Mouse (Mus musculus) limb, embryonic 15.5 days (tissue): ENCODE measurements at regions not wholly inside any gene's neighbourhood (a gene's known extent, or its start where the extent isn't known, plus 50 kb on each side); places are given as distances from the start of the nearest gene placed in this dataset.

Source experiments
- ATAC-seq: fragments of 200-750 bp; cut with Nextera tagmentation; 2 replicates; pipeline ENCODE4 v1.8.0; 2017; ENCODE audit warnings: low read depth, moderate TSS enrichment; ENCODE audit not compliant: insufficient number of reproducible peaks, low FRiP score, low TSS enrichment
- H3K27ac ChIP-seq: fragments of 300-500 bp; sonication (generic); 2 replicates; pipeline ENCODE4 v1.5.1; 2015; ENCODE audit warnings: moderate library complexity, mild to moderate bottlenecking, inconsistent platforms
- H3K27me3 ChIP-seq: fragments of 300-500 bp; sonication (generic); 2 replicates; pipeline ENCODE4 v1.6.1; 2015; ENCODE audit warnings: inconsistent platforms
- H3K36me3 ChIP-seq: fragments of 300-500 bp; sonication (generic); 2 replicates; pipeline ENCODE4 v1.6.1; 2015; ENCODE audit warnings: inconsistent platforms
- H3K4me1 ChIP-seq: fragments of 300-500 bp; sonication (generic); 2 replicates; pipeline ENCODE4 v1.6.1; 2015; ENCODE audit warnings: inconsistent platforms
- H3K4me2 ChIP-seq: fragments of 300-500 bp; sonication (generic); 2 replicates; pipeline ENCODE4 v1.6.1; 2015; ENCODE audit warnings: mild to moderate bottlenecking, inconsistent platforms
- H3K4me3 ChIP-seq: fragments of 300-500 bp; sonication (generic); 2 replicates; pipeline ENCODE4 v1.5.1; 2015; ENCODE audit warnings: mild to moderate bottlenecking, inconsistent platforms
- H3K9ac ChIP-seq: fragments of 300-500 bp; sonication (generic); 2 replicates; pipeline ENCODE4 v1.6.1; 2015; ENCODE audit warnings: inconsistent platforms
- H3K9me3 ChIP-seq: fragments of 300-500 bp; sonication (generic); 2 replicates; pipeline ENCODE4 v1.6.1; 2016; ENCODE audit warnings: inconsistent platforms
- WGBS: fragments of 180-500 bp; shearing (Covaris S2); methylation state at CpG from one replicate; pipeline ENCODE4 v1.1.7; 2015; 5-methylcytosine and 5-hydroxymethylcytosine counted together

- 79% methylated on average over 9 of the region's 9 CpGs for WGBS
Measured at GRCm38 (mm10) chr13:44554686-44555463, 174.4 kb upstream of the Jarid2 start.

GRCm38 (mm10) chr13:44555979-44556378, 173.3 kb upstream of the Jarid2 start:
- Histone ChIP-seq H3K27ac (no peak overlapping the region), H3K4me3 (no peak overlapping the region), H3K36me3 (no peaks in the 10 kb centered on the region), H3K9me3 (no peaks in the 10 kb centered on the region), H3K27me3 (no peaks in the 10 kb centered on the region), H3K4me1 (peaks cover 3% of the 10 kb centered on the region; the same call in 1 of the 2 replicates), H3K9ac (no peak overlapping the region), H3K4me2 (no peak overlapping the region)
- 35% methylated on average over 6 of the region's 6 CpGs for WGBS
- no peak for ATAC-seq

More at GRCm38 (mm10) chr13:44554686-44555463, 174.4 kb upstream of the Jarid2 start:
- H3K27ac ChIP-seq, result no peak overlapping the region
- H3K36me3 ChIP-seq, result no peaks in the 10 kb centered on the region
- no peak for ATAC-seq
- H3K9me3 ChIP-seq, result no peaks in the 10 kb centered on the region
- H3K9ac ChIP-seq, result no peak overlapping the region
- peaks cover 3% of the 10 kb centered on the region; the same call in 1 of the 2 replicates for H3K4me1 ChIP-seq
- no peak overlapping the region for H3K4me3 ChIP-seq
- no peaks in the 10 kb centered on the region for H3K27me3 ChIP-seq
- no peak overlapping the region for H3K4me2 ChIP-seq

GRCm38 (mm10) chr13:44558051-44558450, 171.2 kb upstream of the Jarid2 start:
- 89% methylated on average over 12 of the region's 12 CpGs for WGBS
- Histone ChIP-seq H3K9me3 (no peaks in the 10 kb centered on the region), H3K9ac (no peak overlapping the region), H3K4me2 (no peak overlapping the region), H3K27me3 (no peaks in the 10 kb centered on the region), H3K27ac (no peak overlapping the region), H3K4me3 (no peak overlapping the region), H3K36me3 (no peaks in the 10 kb centered on the region), H3K4me1 (peaks cover 3% of the 10 kb centered on the region; the same call in 1 of the 2 replicates)
- no peak for ATAC-seq

GRCm38 (mm10) chr13:44558491-44559177, 170.6 kb upstream of the Jarid2 start:
- WGBS, result 86% methylated on average over 21 of the region's 21 CpGs
- H3K36me3 ChIP-seq, result no peaks in the 10 kb centered on the region
- H3K4me2 ChIP-seq, result no peak overlapping the region
- H3K27ac ChIP-seq, result no peak overlapping the region
- H3K27me3 ChIP-seq, result no peaks in the 10 kb centered on the region
- H3K9me3 ChIP-seq, result no peaks in the 10 kb centered on the region
- peaks cover 3% of the 10 kb centered on the region; the same call in 1 of the 2 replicates for H3K4me1 ChIP-seq
- H3K9ac ChIP-seq, result no peak overlapping the region
- ATAC-seq, result no peak
- H3K4me3 ChIP-seq, result no peak overlapping the region

GRCm38 (mm10) chr13:44559178-44559565, 170.1 kb upstream of the Jarid2 start:
- Histone ChIP-seq H3K9ac (no peak overlapping the region), H3K27ac (no peak overlapping the region), H3K4me2 (no peak overlapping the region), H3K4me1 (peaks cover 3% of the 10 kb centered on the region; the same call in 1 of the 2 replicates), H3K4me3 (no peak overlapping the region), H3K27me3 (no peaks in the 10 kb centered on the region), H3K9me3 (no peaks in the 10 kb centered on the region), H3K36me3 (no peaks in the 10 kb centered on the region)
- 87% methylated on average over 6 of the region's 6 CpGs for WGBS
- no peak for ATAC-seq

- Histone ChIP-seq H3K27ac (no peak overlapping the region), H3K4me3 (no peak overlapping the region), H3K36me3 (no peaks in the 10 kb centered on the region), H3K9ac (no peak overlapping the region), H3K4me1 (peaks cover 7% of the 10 kb centered on the region; the same call in 1 of the 2 replicates), H3K9me3 (no peaks in the 10 kb centered on the region), H3K4me2 (no peak overlapping the region), H3K27me3 (no peaks in the 10 kb centered on the region)
- no peak for ATAC-seq
- WGBS, result 35% methylated on average over 2 of the region's 2 CpGs
Measured at GRCm38 (mm10) chr13:44559706-44560105, 169.6 kb upstream of the Jarid2 start.

- H3K36me3 ChIP-seq, result no peaks in the 10 kb centered on the region
- H3K9me3 ChIP-seq, result no peaks in the 10 kb centered on the region
- H3K27ac ChIP-seq, result no peak overlapping the region
- H3K9ac ChIP-seq, result no peak overlapping the region
- no peaks in the 10 kb centered on the region for H3K27me3 ChIP-seq
- 42% methylated on average over 11 of the region's 11 CpGs for WGBS
- H3K4me1 ChIP-seq, result peaks cover 11% of the 10 kb centered on the region; the same call in 1 of the 2 replicates
- no peak overlapping the region for H3K4me3 ChIP-seq
- H3K4me2 ChIP-seq, result no peak overlapping the region
- no peak for ATAC-seq
Measured at GRCm38 (mm10) chr13:44564705-44565104, 164.6 kb upstream of the Jarid2 start.

GRCm38 (mm10) chr13:44567696-44568095, 161.6 kb upstream of the Jarid2 start:
- Histone ChIP-seq H3K4me2 (no peak overlapping the region), H3K9me3 (no peaks in the 10 kb centered on the region)

GRCm38 (mm10) chr13:44569241-44569778, 160.0 kb upstream of the Jarid2 start:
- H3K27me3 ChIP-seq, result no peaks in the 10 kb centered on the region
- H3K9ac ChIP-seq, result no peak overlapping the region
- H3K4me1 ChIP-seq, result peaks cover 11% of the 10 kb centered on the region; the same call in 1 of the 2 replicates
- H3K27ac ChIP-seq, result no peak overlapping the region
- 0 out of 2 replicates have a peak, but pooled peaks have one; percentile 44 for ATAC-seq
- no peak overlapping the region for H3K4me3 ChIP-seq
- 36% methylated on average over 3 of the region's 3 CpGs for WGBS
- H3K9me3 ChIP-seq, result no peaks in the 10 kb centered on the region
- H3K4me2 ChIP-seq, result no peak overlapping the region
- no peaks in the 10 kb centered on the region for H3K36me3 ChIP-seq

More at GRCm38 (mm10) chr13:44567696-44568095, 161.6 kb upstream of the Jarid2 start:
- Histone ChIP-seq H3K27ac (no peak overlapping the region), H3K36me3 (no peaks in the 10 kb centered on the region), H3K4me1 (peaks cover 11% of the 10 kb centered on the region; the same call in 1 of the 2 replicates), H3K27me3 (no peaks in the 10 kb centered on the region), H3K9ac (no peak overlapping the region), H3K4me3 (no peak overlapping the region)
- 45% methylated on average over 2 of the region's 2 CpGs for WGBS
- ATAC-seq, result no peak

- ATAC-seq, result no peak
- H3K27me3 ChIP-seq, result no peaks in the 10 kb centered on the region
- no peak overlapping the region for H3K27ac ChIP-seq
Measured at GRCm38 (mm10) chr13:44573463-44573862, 155.8 kb upstream of the Jarid2 start.

GRCm38 (mm10) chr13:44579215-44579614, 150.1 kb upstream of the Jarid2 start:
- Histone ChIP-seq H3K9ac (no peak overlapping the region), H3K4me3 (no peak overlapping the region), H3K4me2 (no peak overlapping the region), H3K27me3 (no peaks in the 10 kb centered on the region), H3K4me1 (peaks cover 29% of the 10 kb centered on the region), H3K9me3 (no peaks in the 10 kb centered on the region), H3K27ac (no peak overlapping the region), H3K36me3 (no peaks in the 10 kb centered on the region)
- 71% methylated on average over 5 of the region's 5 CpGs for WGBS
- no peak for ATAC-seq

More at GRCm38 (mm10) chr13:44573463-44573862, 155.8 kb upstream of the Jarid2 start:
- no peaks in the 10 kb centered on the region for H3K36me3 ChIP-seq
- H3K4me3 ChIP-seq, result no peak overlapping the region
- 23% methylated on average over 7 of the region's 7 CpGs for WGBS
- H3K4me1 ChIP-seq, result no peaks in the 10 kb centered on the region
- H3K9me3 ChIP-seq, result no peaks in the 10 kb centered on the region
- no peak overlapping the region for H3K4me2 ChIP-seq
- H3K9ac ChIP-seq, result no peak overlapping the region
